Mouse (Mus musculus) hindbrain, embryonic 12.5 days (tissue): ENCODE results near the gene Fam171a2. TPM values are rescaled to one million over a fixed set of nuclear protein-coding genes. Genes with fewer than 3 reads are reported as not detected.
"Not testable (repeated sequence)": the region's sequence is repeated elsewhere in the genome, so short reads cannot be mapped to it uniquely, and the experiment has no call there.

Experiments
- ATAC-seq: fragments of 200-750 bp; cut with Nextera tagmentation; 2 replicates; pipeline ENCODE4 v1.8.0; 2017; ENCODE audit warnings: moderate TSS enrichment; ENCODE audit not compliant: low FRiP score
- H3K27ac ChIP-seq: fragments of 300-500 bp; sonication (generic); 2 replicates; pipeline ENCODE4 v1.5.1; 2016; ENCODE audit warnings: mild to moderate bottlenecking
- H3K27me3 ChIP-seq: fragments of 300-500 bp; sonication (generic); 2 replicates; pipeline ENCODE4 v1.6.1; 2016; ENCODE audit warnings: mild to moderate bottlenecking
- H3K36me3 ChIP-seq: fragments of 300-500 bp; sonication (generic); 2 replicates; pipeline ENCODE4 v1.6.1; 2016; ENCODE audit warnings: mild to moderate bottlenecking
- H3K4me1 ChIP-seq: fragments of 300-500 bp; sonication (generic); 2 replicates; pipeline ENCODE4 v1.6.1; 2016
- H3K4me2 ChIP-seq: fragments of 300-500 bp; sonication (generic); replicated peaks from 2 replicates; pipeline ENCODE4 v1.6.1; 2016; ENCODE audit warnings: mild to moderate bottlenecking
- H3K4me3 ChIP-seq: fragments of 300-500 bp; sonication (generic); 2 replicates; pipeline ENCODE4 v1.5.1; 2016; ENCODE audit warnings: mild to moderate bottlenecking
- H3K9ac ChIP-seq: fragments of 300-500 bp; sonication (generic); 2 replicates; pipeline ENCODE4 v1.6.1; 2016; ENCODE audit warnings: mild to moderate bottlenecking, moderate library complexity
- H3K9me3 ChIP-seq: fragments of 300-500 bp; sonication (generic); replicated peaks from 2 replicates; pipeline ENCODE4 v1.6.1; 2016; ENCODE audit warnings: mild to moderate bottlenecking
- WGBS: fragments of 180-500 bp; shearing (Covaris S2); methylation state at CpG from one replicate; pipeline ENCODE4 v1.1.7; 2016; 5-methylcytosine and 5-hydroxymethylcytosine counted together
- microRNA-seq: library from miRNA; unstranded; fragments of <30 nt; microRNA quantifications from one replicate; pipeline ENCODE4, GENCODE M21; 2017
- polyA plus RNA-seq: library from polyadenylated mRNA; unstranded; fragments of >200 nt; fragmentation: Nextera tagmentation; extraction: Ambion mirVana; gene quantifications from 2 replicates; pipeline ENCODE4 v1.2.1, GENCODE M21; 2016

Fam171a2 gene
- polyA plus RNA-seq, 1 experiment from 2014 or later, result 21.5 TPM

GRCm38 (mm10) chr11:102394421-102395124 lies 52.9 kb downstream of the Fam171a2 start:
- ATAC-seq, result no peak
- Histone ChIP-seq H3K27ac (peak overlapping the region; percentile 95), H3K9me3 (no peaks in the 10 kb centered on the region), H3K9ac (peak overlapping the region; percentile 87), H3K36me3 (no peaks in the 10 kb centered on the region), H3K27me3 (peaks cover 22% of the 10 kb centered on the region), H3K4me1 (peaks cover 67% of the 10 kb centered on the region), H3K4me3 (peak overlapping the region; percentile 76), H3K4me2 (peak overlapping the region; percentile 62)
- 71% methylated on average over 9 of the region's 9 CpGs for WGBS

- H3K9me3 ChIP-seq, result no peaks in the 10 kb centered on the region
- peak overlapping the region; percentile 62 for H3K4me2 ChIP-seq
- H3K27me3 ChIP-seq, result peaks cover 15% of the 10 kb centered on the region
- peak; percentile 58 for ATAC-seq
- 8% methylated on average over 17 of the region's 17 CpGs for WGBS
- peaks cover 60% of the 10 kb centered on the region for H3K4me1 ChIP-seq
- H3K4me3 ChIP-seq, result peak overlapping the region; percentile 76
- H3K36me3 ChIP-seq, result no peaks in the 10 kb centered on the region
- H3K27ac ChIP-seq, result peak overlapping the region; percentile 95
- H3K9ac ChIP-seq, result peak overlapping the region; percentile 87
These were observed 53.6 kb downstream of the Fam171a2 start for GRCm38 (mm10) chr11:102393719-102394420.

DNA sequence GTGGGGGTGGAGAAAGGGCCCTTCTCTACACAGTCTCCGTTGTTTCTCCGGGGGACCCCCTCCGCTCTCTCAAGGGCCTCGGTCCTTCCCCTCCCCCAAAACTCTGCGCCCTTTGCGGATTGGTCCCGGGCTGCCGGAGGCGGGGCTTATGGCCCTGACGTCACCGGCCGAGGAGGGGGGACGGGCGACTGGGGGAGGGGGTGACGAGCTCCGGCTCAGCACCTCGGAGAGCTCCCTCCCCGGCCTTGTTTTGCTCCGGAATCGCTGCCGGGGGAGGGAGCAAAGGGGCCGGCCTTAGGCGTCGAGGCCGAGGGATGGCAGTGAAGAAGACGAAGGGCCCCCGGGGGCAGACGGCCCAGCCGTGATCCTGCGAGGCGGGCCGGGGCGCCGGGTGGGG lies 54.2 kb downstream of the Fam171a2 start, which contains the start of gene Rundc3a:
Rundc3a (plus strand) TSS at position 166 of the 397 bp plus-strand sequence.
- peak; percentile 90 for ATAC-seq
- no peaks in the 10 kb centered on the region for H3K9me3 ChIP-seq
- peak within 1 kb of the TSS; percentile 76 for H3K4me3 ChIP-seq
- WGBS, result 0% methylated on average over 33 of the region's 34 CpGs
- H3K9ac ChIP-seq, result peak within 1 kb of the TSS; percentile 87
- H3K4me2 ChIP-seq, result peak within 1 kb of the TSS; percentile 62
- H3K27me3 ChIP-seq, result peaks cover 11% of the 10 kb centered on the region
- peaks cover 55% of the 10 kb centered on the region for H3K4me1 ChIP-seq
- H3K36me3 ChIP-seq, result no peaks in the 10 kb centered on the region
- peak within 1 kb of the TSS; percentile 95 for H3K27ac ChIP-seq

GRCm38 (mm10) chr11:102392441-102393237 lies 54.8 kb downstream of the Fam171a2 start:
- Histone ChIP-seq H3K4me1 (peaks cover 49% of the 10 kb centered on the region), H3K4me3 (peak overlapping the region; percentile 76), H3K9me3 (no peaks in the 10 kb centered on the region), H3K36me3 (no peaks in the 10 kb centered on the region), H3K4me2 (peak overlapping the region; percentile 62), H3K9ac (peak overlapping the region; percentile 87), H3K27ac (peak overlapping the region; percentile 95), H3K27me3 (peaks cover 5% of the 10 kb centered on the region)
- ATAC-seq, result peak; percentile 49
- 18% methylated on average over 15 of the region's 15 CpGs for WGBS

DNA sequence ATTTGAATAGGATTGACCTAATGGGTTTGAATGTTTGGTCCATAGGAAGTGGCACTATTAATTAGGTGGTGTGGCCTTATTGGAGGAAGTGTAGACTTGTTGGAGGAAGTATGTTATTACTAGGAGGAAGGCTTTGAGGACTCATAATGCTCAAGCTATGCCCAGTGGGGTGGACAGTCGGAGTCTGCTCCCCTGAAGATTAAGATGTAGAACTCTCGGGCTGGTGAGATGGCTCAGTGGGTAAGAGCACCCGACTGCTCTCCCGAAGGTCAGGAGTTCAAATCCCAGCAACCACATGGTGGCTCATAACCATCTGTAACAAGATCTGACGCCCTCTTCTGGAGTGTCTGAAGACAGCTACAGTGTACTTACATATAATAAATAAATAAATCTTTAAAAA lies 58.0 kb downstream of the Fam171a2 start:
- H3K4me1 ChIP-seq, result peaks cover 17% of the 10 kb centered on the region
- not testable (repeated sequence) for H3K27me3 ChIP-seq, H3K27ac ChIP-seq, ATAC-seq, H3K36me3 ChIP-seq, H3K9ac ChIP-seq, H3K9me3 ChIP-seq, H3K4me3 ChIP-seq, H3K4me2 ChIP-seq
- WGBS, result 80% methylated on average over 4 of the region's 5 CpGs

Small RNAs within 50 kb of the gene (microRNA-seq; reads per million reads assigned to microRNA genes)
- gene Mir6930, result not detected

Other genes starting within 250 kb of the Fam171a2 start
- gene Hdac5, start 217.5 kb downstream of the Fam171a2 start, polyA plus RNA-seq, result 97.2 and 103 TPM in 2 replicates
- gene BC030867, start 198.8 kb downstream of the Fam171a2 start, polyA plus RNA-seq, result 9.4 and 12.5 TPM in 2 replicates
- gene Asb16, start 178.9 kb downstream of the Fam171a2 start, polyA plus RNA-seq, result not detected in 2 replicates
- 67.9 and 68.4 TPM in 2 replicates for gene Tmub2, start 162.8 kb downstream of the Fam171a2 start, polyA plus RNA-seq
- gene Atxn7l3, start 151.1 kb downstream of the Fam171a2 start, polyA plus RNA-seq, result 28.5 and 29.7 TPM in 2 replicates
- gene Ubtf, start 127.9 kb downstream of the Fam171a2 start, polyA plus RNA-seq, result 101 and 111 TPM in 2 replicates
- 30.8 and 33.5 TPM in 2 replicates for gene Slc4a1, start 81.5 kb downstream of the Fam171a2 start, polyA plus RNA-seq
- 125 and 140 TPM in 2 replicates for gene Rundc3a, start 54.3 kb downstream of the Fam171a2 start, polyA plus RNA-seq
- 148 and 157 TPM in 2 replicates for gene Slc25a39, start 39.7 kb downstream of the Fam171a2 start, polyA plus RNA-seq
- gene Grn, start 17.4 kb downstream of the Fam171a2 start, polyA plus RNA-seq, result 96.9 and 101 TPM in 2 replicates
- gene Itga2b, start 22.4 kb upstream of the Fam171a2 start, polyA plus RNA-seq, result 7.1 and 8.5 TPM in 2 replicates
- 74.6 and 76.7 TPM in 2 replicates for gene Gpatch8, start 108.7 kb upstream of the Fam171a2 start, polyA plus RNA-seq
- 4.3 and 4.8 TPM in 2 replicates for gene Gm11627, start 131.8 kb upstream of the Fam171a2 start, polyA plus RNA-seq
- 39.9 and 40.8 TPM in 2 replicates for gene Fzd2, start 156.7 kb upstream of the Fam171a2 start, polyA plus RNA-seq
- 0.82 and 1.1 TPM in 2 replicates for gene Meioc, start 216.0 kb upstream of the Fam171a2 start, polyA plus RNA-seq